Mouse (Mus musculus): ENCODE measurements around the gene Mrpl12.

DNA sequence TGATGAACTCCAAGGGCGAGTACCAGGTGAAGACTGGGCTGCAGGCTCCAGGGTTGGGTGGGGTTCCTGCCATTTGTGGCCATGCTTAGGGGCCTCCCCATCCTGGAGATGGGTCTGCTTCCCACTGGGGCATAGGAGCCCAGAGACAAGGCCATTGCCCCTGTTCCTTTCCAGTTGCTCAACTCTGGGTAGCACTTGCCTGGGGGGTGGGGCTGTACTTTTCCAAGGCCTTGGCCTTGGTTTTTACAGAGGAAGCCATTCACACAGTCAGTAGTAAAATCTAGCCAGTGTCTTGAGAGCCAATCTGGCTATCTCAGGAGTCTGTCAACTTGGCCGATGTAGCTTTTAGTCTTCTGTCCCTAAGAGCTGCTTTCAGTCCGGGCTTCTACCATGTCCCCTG is 13.0 kb downstream of the Mrpl12 start:
- TF ChIP-seq CTCF (IDR thresholded peaks at IDR 0.05; ENCODE audit: borderline replicate concordance, insufficient read depth, low read depth, low read length) (no peak), POLR2A (IDR thresholded peaks at IDR 0.05; ENCODE audit: borderline replicate concordance, insufficient read depth, low read length) (no peak)

Data from cerebellum, adult 2 months (tissue).